Mouse (Mus musculus) mesoderm, embryonic 11.5 days (tissue): ENCODE results near the gene Mettl24.

ENCODE experiments used
- DNase-seq: peaks from one replicate; pipeline ENCODE4 v3.0.0-alpha.2; 2012; ENCODE audit warnings: low read depth, low spot score

Mettl24 gene

GRCm38 (mm10) chr10:40683092-40683867 lies at the start of gene Mettl24:
Mettl24 (plus strand) TSS chr10:40683282.
- DNase-seq: peak; percentile 78

GRCm38 (mm10) chr10:40637331-40637730 lies 45.8 kb upstream of the Mettl24 start:
- DNase-seq: peak; percentile 54

GRCm38 (mm10) chr10:40638276-40638675 lies 44.8 kb upstream of the Mettl24 start:
- peak; percentile 32 for DNase-seq

GRCm38 (mm10) chr10:40638823-40639819 lies 44.0 kb upstream of the Mettl24 start:
- DNase-seq: peak; percentile 25

GRCm38 (mm10) chr10:40640406-40640805 lies 42.7 kb upstream of the Mettl24 start:
- DNase-seq: no peak

- DNase-seq: no peak
Measured at GRCm38 (mm10) chr10:40641901-40642300, 41.2 kb upstream of the Mettl24 start.

GRCm38 (mm10) chr10:40643126-40643525 lies 40.0 kb upstream of the Mettl24 start:
- DNase-seq: no peak

GRCm38 (mm10) chr10:40644456-40644855 lies 38.6 kb upstream of the Mettl24 start:
- no peak for DNase-seq

GRCm38 (mm10) chr10:40645346-40645745 lies 37.7 kb upstream of the Mettl24 start:
- no peak for DNase-seq

GRCm38 (mm10) chr10:40648776-40649175 lies 34.3 kb upstream of the Mettl24 start:
- no peak for DNase-seq

- peak; percentile 48 for DNase-seq
Measured at GRCm38 (mm10) chr10:40649634-40650033, 33.4 kb upstream of the Mettl24 start.

GRCm38 (mm10) chr10:40651676-40652075 lies 31.4 kb upstream of the Mettl24 start:
- DNase-seq: no peak

- no peak for DNase-seq
Measured at GRCm38 (mm10) chr10:40665270-40665669, 17.8 kb upstream of the Mettl24 start.

GRCm38 (mm10) chr10:40666943-40667342 lies 16.1 kb upstream of the Mettl24 start:
- no peak for DNase-seq

- DNase-seq: no peak
Measured at GRCm38 (mm10) chr10:40668640-40669039, 14.4 kb upstream of the Mettl24 start.

GRCm38 (mm10) chr10:40672587-40673296 lies 10.3 kb upstream of the Mettl24 start:
- DNase-seq: no peak

- no peak for DNase-seq
Measured at GRCm38 (mm10) chr10:40673297-40673665, 9.8 kb upstream of the Mettl24 start.

GRCm38 (mm10) chr10:40674151-40674550 lies 8.9 kb upstream of the Mettl24 start:
- DNase-seq: no peak

GRCm38 (mm10) chr10:40675921-40676320 lies 7.2 kb upstream of the Mettl24 start:
- DNase-seq: no peak

- no peak for DNase-seq
Measured at GRCm38 (mm10) chr10:40678477-40678876, 4.6 kb upstream of the Mettl24 start.

- DNase-seq: no peak
Measured at GRCm38 (mm10) chr10:40682470-40682869, 612 bp upstream of the Mettl24 start.

GRCm38 (mm10) chr10:40683868-40684253 lies 779 bp downstream of the Mettl24 start:
- no peak for DNase-seq
